11 mouse cellular contexts compared by ENCODE assay signal in genomic region chrX:50625336-50625735, GRCm38 (mm10).
A peak's percentile ranks its signal among the peaks of the same experiment; 100 is the strongest.
DNase-seq lines count a peak whose midpoint lies in the region.
"Had no signal": no experiment of that assay in that cellular context is flagged by ENCODE, and none has a peak within 500 bp of the region (broad histone marks: within the 10 kb centered on the region; RNA-seq: fewer than 3 reads in every experiment).

No protein-coding gene starts in this region.

- DNase-seq in adrenal gland, adult 2 months: peak; percentile 66
- no peak for DNase-seq in adrenal gland, postnatal 10 days
- DNase-seq in adrenal gland, postnatal 25 days: peak; percentile 37
- DNase-seq in adrenal gland, adult 8-10 months: no peak
- DNase-seq in cerebellum, adult 9-10 months: no peak
- DNase-seq: cerebellum, adult 11-12 months; cerebellum, adult 2 months; cerebellum, adult 9-11 months; cerebellum, postnatal 14 days; cerebellum, postnatal 36 days; embryo, embryonic 11 days had no signal

Comparison
In these comparisons a context has a peak if more than half of its experiments do, and no peak if none do; other contexts are left out.
1. DNase-seq: peak in adrenal gland, adult 2 months (single experiment) and adrenal gland, postnatal 25 days (single experiment); none in adrenal gland, postnatal 10 days (single experiment), adrenal gland, adult 8-10 months (single experiment) and cerebellum, adult 9-10 months (single experiment).